Mouse (Mus musculus): ENCODE measurements around the gene Spred2. TPM values are rescaled to one million over a fixed set of nuclear protein-coding genes. Genes with fewer than 3 reads are reported as not detected.

Gene Spred2
- polyA plus RNA-seq, 1 experiment from 2014 or later, result 9.3 TPM

GRCm38 (mm10) chr11:20034337-20034947 is 110.3 kb downstream of the Spred2 start:
- Histone ChIP-seq H3K9me3 (no peaks in the 10 kb centered on the region), H3K27me3 (no peaks in the 10 kb centered on the region), H3K9ac (replicated peaks) (no peak overlapping the region), H3K4me2 (replicated peaks) (no peak overlapping the region), H3K27ac (replicated peaks) (no peak overlapping the region), H3K4me1 (peaks cover 4% of the 10 kb centered on the region), H3K4me3 (no peak overlapping the region), H3K36me3 (no peaks in the 10 kb centered on the region)
- no peak for ATAC-seq (replicated peaks)
- 69% methylated on average over 14 of the region's 14 CpGs for WGBS

- Histone ChIP-seq H3K4me2 (replicated peaks) (no peak overlapping the region), H3K9ac (replicated peaks) (no peak overlapping the region), H3K27ac (replicated peaks) (no peak overlapping the region), H3K27me3 (no peaks in the 10 kb centered on the region), H3K4me1 (peaks cover 4% of the 10 kb centered on the region), H3K9me3 (no peaks in the 10 kb centered on the region), H3K4me3 (no peak overlapping the region), H3K36me3 (no peaks in the 10 kb centered on the region)
- ATAC-seq (replicated peaks), result no peak
- 60% methylated on average over 11 of the region's 11 CpGs for WGBS
Observed at GRCm38 (mm10) chr11:20035343-20035928, 111.3 kb downstream of the Spred2 start.

- H3K4me1 ChIP-seq, result peaks cover 4% of the 10 kb centered on the region
- no peak overlapping the region for H3K27ac ChIP-seq (replicated peaks)
- H3K9me3 ChIP-seq, result no peaks in the 10 kb centered on the region
- no peak overlapping the region for H3K9ac ChIP-seq (replicated peaks)
- H3K4me3 ChIP-seq, result no peak overlapping the region
- no peak overlapping the region for H3K4me2 ChIP-seq (replicated peaks)
- no peak; the same call in 1 of the 2 replicates for ATAC-seq (replicated peaks)
- H3K27me3 ChIP-seq, result no peaks in the 10 kb centered on the region
- H3K36me3 ChIP-seq, result no peaks in the 10 kb centered on the region
- WGBS, result 64% methylated on average over 7 of the region's 7 CpGs
Observed at GRCm38 (mm10) chr11:20035972-20036371, 111.8 kb downstream of the Spred2 start.

- WGBS, result 90% methylated on average over 4 of the region's 4 CpGs
- no peak for ATAC-seq (replicated peaks)
- no peak overlapping the region for H3K27ac ChIP-seq (replicated peaks)
Observed at GRCm38 (mm10) chr11:20037739-20038138, 113.6 kb downstream of the Spred2 start.

GRCm38 (mm10) chr11:20038723-20039122 is 114.5 kb downstream of the Spred2 start:
- Histone ChIP-seq H3K27ac (replicated peaks) (no peak overlapping the region), H3K4me1 (peaks cover 4% of the 10 kb centered on the region), H3K4me3 (no peak overlapping the region), H3K27me3 (no peaks in the 10 kb centered on the region), H3K9me3 (no peaks in the 10 kb centered on the region), H3K36me3 (no peaks in the 10 kb centered on the region), H3K4me2 (replicated peaks) (peak overlapping the region; percentile 24), H3K9ac (replicated peaks) (no peak overlapping the region)
- 27% methylated on average over 8 of the region's 8 CpGs for WGBS
- peak; percentile 72 for ATAC-seq (replicated peaks)

More at GRCm38 (mm10) chr11:20037739-20038138, 113.6 kb downstream of the Spred2 start:
- H3K4me1 ChIP-seq, result peaks cover 4% of the 10 kb centered on the region
- no peaks in the 10 kb centered on the region for H3K27me3 ChIP-seq
- H3K9me3 ChIP-seq, result no peaks in the 10 kb centered on the region
- H3K9ac ChIP-seq (replicated peaks), result no peak overlapping the region
- no peak overlapping the region for H3K4me3 ChIP-seq
- H3K4me2 ChIP-seq (replicated peaks), result no peak overlapping the region
- H3K36me3 ChIP-seq, result no peaks in the 10 kb centered on the region

GRCm38 (mm10) chr11:20041164-20041920 is 117.2 kb downstream of the Spred2 start:
- Histone ChIP-seq H3K9me3 (no peaks in the 10 kb centered on the region), H3K27ac (replicated peaks) (no peak overlapping the region), H3K4me1 (peaks cover 4% of the 10 kb centered on the region), H3K4me3 (no peak overlapping the region), H3K36me3 (no peaks in the 10 kb centered on the region), H3K27me3 (no peaks in the 10 kb centered on the region), H3K9ac (replicated peaks) (no peak overlapping the region), H3K4me2 (replicated peaks) (no peak overlapping the region)
- ATAC-seq (replicated peaks), result no peak
- 21% methylated on average over 6 of the region's 6 CpGs for WGBS

GRCm38 (mm10) chr11:20042106-20042505 is 117.9 kb downstream of the Spred2 start:
- H3K27ac ChIP-seq (replicated peaks), result no peak overlapping the region
- no peak overlapping the region for H3K4me3 ChIP-seq
- no peaks in the 10 kb centered on the region for H3K9me3 ChIP-seq
- no peak for ATAC-seq (replicated peaks)
- 79% methylated on average over 4 of the region's 4 CpGs for WGBS
- peaks cover 4% of the 10 kb centered on the region for H3K4me1 ChIP-seq
- no peaks in the 10 kb centered on the region for H3K36me3 ChIP-seq
- no peak overlapping the region for H3K4me2 ChIP-seq (replicated peaks)
- H3K9ac ChIP-seq (replicated peaks), result no peak overlapping the region
- no peaks in the 10 kb centered on the region for H3K27me3 ChIP-seq

- Histone ChIP-seq H3K9ac (replicated peaks) (no peak overlapping the region), H3K27me3 (no peaks in the 10 kb centered on the region), H3K27ac (replicated peaks) (no peak overlapping the region), H3K9me3 (no peaks in the 10 kb centered on the region), H3K4me2 (replicated peaks) (no peak overlapping the region), H3K4me1 (peaks cover 4% of the 10 kb centered on the region), H3K4me3 (no peak overlapping the region), H3K36me3 (no peaks in the 10 kb centered on the region)
- ATAC-seq (replicated peaks), result no peak
- WGBS, result 72% methylated on average over 4 of the region's 4 CpGs
Observed at GRCm38 (mm10) chr11:20043256-20043655, 119.1 kb downstream of the Spred2 start.

GRCm38 (mm10) chr11:20045586-20045985 is 121.4 kb downstream of the Spred2 start:
- WGBS, result 67% methylated on average over 3 of the region's 3 CpGs
- no peaks in the 10 kb centered on the region for H3K27me3 ChIP-seq
- no peaks in the 10 kb centered on the region for H3K36me3 ChIP-seq
- no peak overlapping the region for H3K27ac ChIP-seq (replicated peaks)
- H3K4me2 ChIP-seq (replicated peaks), result no peak overlapping the region
- H3K4me3 ChIP-seq, result no peak overlapping the region
- ATAC-seq (replicated peaks), result no peak
- no peaks in the 10 kb centered on the region for H3K9me3 ChIP-seq
- no peak overlapping the region for H3K9ac ChIP-seq (replicated peaks)
- no peaks in the 10 kb centered on the region for H3K4me1 ChIP-seq

GRCm38 (mm10) chr11:20052814-20053536 is 128.8 kb downstream of the Spred2 start:
- H3K4me1 ChIP-seq, result no peaks in the 10 kb centered on the region
- 69% methylated on average over 13 of the region's 13 CpGs for WGBS
- no peaks in the 10 kb centered on the region for H3K9me3 ChIP-seq
- no peak overlapping the region for H3K27ac ChIP-seq (replicated peaks)
- no peaks in the 10 kb centered on the region for H3K27me3 ChIP-seq
- H3K9ac ChIP-seq (replicated peaks), result no peak overlapping the region
- H3K4me2 ChIP-seq (replicated peaks), result no peak overlapping the region
- H3K36me3 ChIP-seq, result peaks cover 7% of the 10 kb centered on the region
- no peak for ATAC-seq (replicated peaks)
- no peak overlapping the region for H3K4me3 ChIP-seq

- WGBS, result 65% methylated on average over 3 of the region's 3 CpGs
- Histone ChIP-seq H3K4me2 (replicated peaks) (no peak overlapping the region), H3K4me3 (no peak overlapping the region), H3K36me3 (peaks cover 11% of the 10 kb centered on the region), H3K27ac (replicated peaks) (no peak overlapping the region), H3K9ac (replicated peaks) (no peak overlapping the region), H3K27me3 (no peaks in the 10 kb centered on the region), H3K4me1 (no peaks in the 10 kb centered on the region), H3K9me3 (no peaks in the 10 kb centered on the region)
- ATAC-seq (replicated peaks), result no peak
Observed at GRCm38 (mm10) chr11:20053951-20054350, 129.8 kb downstream of the Spred2 start.

- H3K4me2 ChIP-seq (replicated peaks), result no peak overlapping the region
- 58% methylated on average over 5 of the region's 5 CpGs for WGBS
- no peak overlapping the region for H3K9ac ChIP-seq (replicated peaks)
- ATAC-seq (replicated peaks), result no peak
- H3K4me3 ChIP-seq, result no peak overlapping the region
- peaks cover 17% of the 10 kb centered on the region for H3K36me3 ChIP-seq
- no peaks in the 10 kb centered on the region for H3K4me1 ChIP-seq
- no peaks in the 10 kb centered on the region for H3K9me3 ChIP-seq
- no peaks in the 10 kb centered on the region for H3K27me3 ChIP-seq
- H3K27ac ChIP-seq (replicated peaks), result no peak overlapping the region
Observed at GRCm38 (mm10) chr11:20054617-20055016, 130.4 kb downstream of the Spred2 start.

All from forebrain, embryonic 15.5 days (tissue).